Mouse (Mus musculus) cerebellum, adult 11-12 months (tissue): Measurements from ENCODE around the gene Sdk1.
A peak's percentile ranks its signal among the peaks of the same experiment; 100 is the strongest.

ENCODE experiments used
- DNase-seq: peaks from one replicate; pipeline ENCODE4 v3.0.0; 2022

Sdk1 gene

GRCm38 (mm10) chr5:141344376-141344775, 103.1 kb downstream of the Sdk1 start:
- DNase-seq, result peak; percentile 3

DNA sequence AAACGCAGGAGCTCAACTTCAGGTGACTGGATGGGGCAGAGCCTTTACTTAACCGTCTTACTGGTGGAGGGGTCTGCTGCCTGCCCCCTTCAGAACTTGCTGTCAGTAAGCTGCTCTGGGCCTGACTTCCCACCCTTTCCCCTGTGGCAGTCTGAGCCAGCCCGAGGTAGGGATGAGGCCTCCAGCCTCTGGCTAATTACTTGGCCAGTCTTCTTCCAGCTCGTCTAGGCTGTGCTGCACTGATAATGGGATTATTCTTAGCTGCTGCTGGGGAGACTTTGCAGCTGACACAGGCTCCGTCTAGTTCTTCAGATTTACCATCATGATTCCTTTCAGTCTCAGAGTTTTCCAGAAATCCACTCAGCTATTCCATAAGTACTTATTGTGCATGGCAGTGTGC, 104.2 kb downstream of the Sdk1 start:
- no peak for DNase-seq

- no peak for DNase-seq
Measured at GRCm38 (mm10) chr5:141362676-141363075, 121.4 kb downstream of the Sdk1 start.

- no peak for DNase-seq
Measured at GRCm38 (mm10) chr5:141363956-141364355, 122.7 kb downstream of the Sdk1 start.

GRCm38 (mm10) chr5:141368567-141368966, 127.3 kb downstream of the Sdk1 start:
- no peak for DNase-seq

DNA sequence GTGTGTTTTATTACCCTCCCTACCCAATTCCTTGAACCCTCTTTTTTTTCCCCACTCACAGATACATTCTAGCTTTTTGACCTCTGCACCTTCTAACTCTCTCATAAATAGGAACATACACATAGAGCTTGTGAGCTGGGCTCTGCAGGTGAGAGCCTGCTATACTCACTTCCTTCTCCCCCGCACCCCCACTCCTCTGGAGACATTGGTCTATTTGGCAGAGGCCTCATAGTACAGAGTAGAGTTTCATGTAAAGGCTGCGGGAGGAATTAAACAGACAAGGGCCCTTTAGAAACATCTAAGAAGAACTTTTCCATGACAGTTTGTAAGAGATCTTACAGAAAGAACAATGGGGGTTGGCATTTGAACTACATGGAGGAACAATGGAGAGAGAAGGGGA, 133.5 kb downstream of the Sdk1 start:
- DNase-seq, result no peak

DNA sequence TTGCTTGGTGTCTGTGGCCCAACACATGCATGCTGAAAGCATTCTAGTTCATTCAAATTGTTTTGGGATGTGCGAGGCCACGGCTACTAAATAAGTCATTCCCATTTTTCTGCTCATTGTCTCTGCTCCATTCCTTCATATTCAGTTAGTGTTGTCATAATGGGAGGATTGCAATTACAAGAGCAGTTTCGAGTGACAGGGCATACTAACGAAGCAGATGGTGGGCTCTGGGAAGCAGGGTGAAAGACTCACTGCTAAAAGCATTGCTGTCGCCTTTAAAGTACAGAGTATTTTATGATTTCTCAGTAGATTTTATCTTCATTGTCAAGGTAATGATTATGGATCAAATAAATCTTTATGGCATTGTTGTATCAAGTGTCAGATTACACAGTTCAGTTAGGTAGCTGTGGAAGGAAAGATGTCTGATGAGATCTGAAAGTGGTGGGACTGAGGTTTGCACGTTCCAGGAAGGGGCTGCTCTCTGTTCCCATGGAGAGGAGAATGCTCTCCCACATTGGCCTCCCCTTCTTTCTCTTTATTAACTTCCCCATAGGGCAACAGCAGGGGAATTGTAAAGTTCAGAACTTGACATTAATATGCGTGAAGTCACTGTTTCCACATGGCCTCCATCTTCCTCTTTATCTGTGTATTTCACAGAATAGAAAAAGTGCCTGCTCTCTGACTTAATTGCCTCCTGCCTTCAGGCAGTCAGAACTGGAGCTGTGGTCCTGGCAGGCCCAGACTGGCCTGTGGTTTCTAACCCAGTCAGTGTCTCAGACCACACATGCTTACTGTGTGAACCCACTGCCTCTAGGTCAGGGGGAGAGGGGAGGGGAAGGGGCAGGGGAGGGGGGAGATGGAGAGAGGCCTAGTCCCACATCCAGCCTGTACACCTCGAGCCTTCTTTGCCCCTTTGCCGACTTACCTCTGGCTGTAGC, 138.8 kb downstream of the Sdk1 start:
- no peak for DNase-seq

DNA sequence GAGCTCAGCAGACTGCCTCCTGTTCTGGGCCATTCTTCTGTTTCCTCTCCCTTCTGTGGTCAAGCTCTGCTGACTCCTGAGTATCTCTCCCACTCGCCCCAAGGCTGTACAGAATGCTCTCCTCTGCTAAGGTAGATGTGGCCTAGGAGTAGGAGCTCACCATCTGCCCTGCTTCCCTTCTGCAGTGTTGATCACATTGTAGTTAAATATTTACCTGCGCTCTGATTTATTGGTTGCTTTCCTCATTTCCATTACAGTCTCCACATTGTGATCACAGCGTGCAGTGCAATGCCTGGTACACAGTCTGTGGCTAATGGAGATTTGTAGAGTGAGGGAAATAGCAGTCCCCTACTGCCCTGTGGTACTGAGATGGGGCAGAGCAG, 139.5 kb downstream of the Sdk1 start:
- no peak for DNase-seq

DNA sequence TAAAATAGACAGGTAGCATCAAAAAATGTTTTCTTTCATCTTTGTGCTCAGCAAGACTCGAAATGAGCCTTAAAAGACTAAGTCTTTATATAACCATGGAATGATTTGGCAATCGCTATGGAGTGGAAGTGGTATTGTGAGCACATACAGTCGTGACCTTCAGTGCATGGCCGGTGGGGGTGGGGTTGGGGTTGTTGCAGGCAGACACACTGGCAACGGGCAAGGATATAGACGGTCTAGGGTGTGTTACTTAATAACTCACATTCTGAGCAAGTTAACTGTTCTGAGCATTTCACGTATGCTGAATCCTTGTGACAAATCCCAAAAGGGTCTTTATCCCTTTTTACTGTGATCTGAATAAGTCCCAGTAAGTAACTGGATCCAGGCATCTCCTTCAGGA, 140.3 kb downstream of the Sdk1 start:
- no peak for DNase-seq

GRCm38 (mm10) chr5:141382246-141382835, 141.1 kb downstream of the Sdk1 start:
- DNase-seq, result no peak

DNA sequence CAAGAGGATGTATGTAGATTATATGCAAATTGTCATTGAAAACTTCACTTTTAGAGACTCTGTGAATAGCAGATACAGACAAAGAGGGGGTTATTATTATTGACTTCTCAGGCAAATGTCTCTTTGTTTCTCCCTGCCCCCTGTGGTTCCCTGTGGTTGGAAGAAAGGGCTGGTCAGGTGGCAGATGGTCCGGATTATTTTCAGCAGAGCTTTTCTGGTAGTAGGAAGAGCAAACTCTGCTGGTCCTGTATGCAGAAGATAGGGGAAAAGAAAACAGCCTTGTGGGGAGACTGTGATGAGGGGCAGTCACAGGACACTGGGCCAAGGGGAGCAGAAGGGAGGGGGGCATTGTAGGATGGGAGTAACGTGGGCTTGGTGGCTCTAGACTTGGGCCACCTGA, 147.2 kb downstream of the Sdk1 start:
- no peak for DNase-seq

- no peak for DNase-seq
Measured at GRCm38 (mm10) chr5:141390541-141390940, 149.3 kb downstream of the Sdk1 start.

- DNase-seq, result no peak
Measured at GRCm38 (mm10) chr5:141391153-141391552, 149.9 kb downstream of the Sdk1 start.

DNA sequence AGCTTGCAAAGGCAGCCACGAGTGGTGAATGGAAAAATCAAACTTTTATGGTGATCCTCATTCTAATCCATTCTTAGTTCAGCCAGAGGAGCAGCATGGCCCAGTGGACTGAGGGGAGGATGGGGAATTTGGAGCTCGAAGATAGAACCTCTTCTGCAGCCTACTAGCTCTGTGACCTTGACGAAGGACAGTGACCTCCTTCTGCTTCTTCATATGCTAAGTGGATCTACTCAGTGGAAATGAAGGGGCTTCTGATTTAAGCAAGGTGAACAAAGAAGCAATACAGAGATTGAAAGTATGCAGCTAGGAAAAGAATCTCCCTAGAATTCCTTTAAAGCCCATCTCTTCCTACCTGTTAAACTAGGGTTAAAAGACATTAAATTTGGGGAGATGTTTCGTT, 152.6 kb downstream of the Sdk1 start:
- DNase-seq, result no peak

DNA sequence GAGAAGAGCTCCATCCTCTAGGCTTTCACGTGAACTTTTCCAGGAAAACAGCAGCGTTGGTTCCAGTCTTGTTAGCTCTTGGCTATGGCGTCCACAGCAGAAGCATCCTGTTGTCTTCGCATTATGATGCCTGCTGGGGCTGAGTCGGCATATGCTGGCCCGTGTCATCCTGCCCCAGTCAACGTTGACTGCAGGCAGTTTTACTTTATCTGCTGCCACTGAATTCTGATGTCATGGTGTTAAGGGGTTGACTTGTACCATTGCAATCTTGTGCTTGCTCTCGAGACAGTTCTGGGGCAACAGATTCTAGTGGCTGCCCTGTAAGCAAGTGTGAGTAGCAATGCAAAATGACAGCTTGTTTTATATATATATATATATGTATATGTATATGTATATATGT, 153.3 kb downstream of the Sdk1 start:
- DNase-seq, result no peak

- no peak for DNase-seq
Measured at GRCm38 (mm10) chr5:141403741-141404140, 162.5 kb downstream of the Sdk1 start.

- DNase-seq, result no peak
Measured at GRCm38 (mm10) chr5:141404651-141405050, 163.4 kb downstream of the Sdk1 start.

- DNase-seq, result no peak
Measured at GRCm38 (mm10) chr5:141406926-141407325, 165.6 kb downstream of the Sdk1 start.

GRCm38 (mm10) chr5:141413013-141413412, 171.7 kb downstream of the Sdk1 start:
- no peak for DNase-seq

GRCm38 (mm10) chr5:141415644-141416243, 174.5 kb downstream of the Sdk1 start:
- no peak for DNase-seq

- DNase-seq, result no peak
Measured at GRCm38 (mm10) chr5:141428132-141428531, 186.8 kb downstream of the Sdk1 start.

- DNase-seq, result no peak
Measured at GRCm38 (mm10) chr5:141433286-141433685, 192.0 kb downstream of the Sdk1 start.

DNA sequence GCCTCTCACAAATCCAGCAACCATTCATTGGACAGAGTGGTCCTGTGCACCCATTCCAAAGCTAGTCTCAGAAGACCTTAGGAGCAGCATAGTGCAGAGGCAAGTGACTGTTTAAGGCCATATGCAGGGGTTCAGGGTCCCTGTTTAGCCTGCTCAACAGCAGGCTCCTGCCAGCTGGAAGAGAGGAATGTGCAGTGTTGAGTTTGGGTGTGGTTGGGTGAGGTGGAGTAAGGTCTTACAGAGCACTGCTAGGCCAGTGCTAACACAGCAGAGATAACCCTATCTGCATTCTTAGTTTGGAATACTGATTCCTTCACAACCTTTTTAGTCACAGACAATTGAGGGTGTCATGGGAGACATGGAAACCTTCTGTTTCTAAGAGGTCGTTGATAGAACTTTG, 206.0 kb downstream of the Sdk1 start:
- DNase-seq, result no peak

DNA sequence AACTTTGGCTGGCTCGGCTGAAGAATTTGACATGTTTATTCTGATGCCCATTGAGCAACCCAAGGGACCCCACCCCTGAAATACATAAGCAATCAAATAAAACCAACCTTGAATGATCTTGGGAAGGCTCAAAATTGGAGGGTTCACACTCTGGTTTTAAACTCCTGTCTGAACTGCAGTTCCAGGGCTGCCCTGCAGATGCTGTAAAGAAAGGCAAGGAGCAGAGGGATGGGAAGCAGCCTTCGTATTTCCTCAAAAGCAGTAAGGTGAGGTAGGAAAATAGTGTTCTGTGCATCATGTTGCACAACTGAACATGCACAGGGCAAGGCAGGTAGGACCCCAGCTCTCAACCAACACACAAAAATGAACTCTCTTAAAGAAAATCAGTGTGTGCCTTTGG, 222.1 kb downstream of the Sdk1 start:
- no peak for DNase-seq
